Mouse (Mus musculus) myocyte (in vitro differentiated cells): ENCODE data around the gene Lpp. TPM values are rescaled to one million over a fixed set of nuclear protein-coding genes. Genes with fewer than 3 reads are reported as not detected.

Experiments used
- H3K27me3 ChIP-seq: one replicate; pipeline ENCODE4 v1.6.1; 2011; ENCODE audit not compliant: control insufficient read depth, insufficient read depth, insufficient read length
- H3K36me3 ChIP-seq: one replicate; pipeline ENCODE4 v1.6.1; 2011; ENCODE audit not compliant: control insufficient read depth, insufficient read depth
- H3K4me2 ChIP-seq: one replicate; pipeline ENCODE4 v1.6.1; 2011; ENCODE audit warnings: low read depth, control low read depth
- H3K4me3 ChIP-seq: one replicate; pipeline ENCODE4 v1.5.1; 2011; ENCODE audit warnings: mild to moderate bottlenecking, control low read depth, moderate library complexity
- H3K79me2 ChIP-seq: one replicate; pipeline ENCODE4 v1.6.1; 2011; ENCODE audit not compliant: control insufficient read depth, insufficient read depth
- H3ac ChIP-seq: one replicate; pipeline ENCODE4 v1.6.1; 2011; ENCODE audit not compliant: control insufficient read depth, insufficient read length
- CEBPB ChIP-seq: IDR thresholded peaks from 2 replicates; pipeline ENCODE4 v1.6.1; 2011; ENCODE audit warnings: mild to moderate bottlenecking, moderate library complexity; ENCODE audit not compliant: poor library complexity, insufficient read depth, severe bottlenecking
- E2F4 ChIP-seq: IDR thresholded peaks from one replicate; pipeline ENCODE4 v1.6.1; 2011; ENCODE audit warnings: mild to moderate bottlenecking, control low read depth, moderate library complexity; ENCODE audit not compliant: insufficient read depth
- MAX ChIP-seq: IDR thresholded peaks from one replicate; pipeline ENCODE4 v1.6.1; 2011; ENCODE audit warnings: low read depth, mild to moderate bottlenecking, control low read depth
- MYOD1 ChIP-seq, 3 experiments: IDR thresholded peaks; one replicate each; pipeline ENCODE4 v1.6.1; 2011; ENCODE audit warnings: control low read depth in 2 of 3, low read depth in 2 of 3, mild to moderate bottlenecking in 2 of 3, moderate library complexity in 1 of 3; ENCODE audit not compliant: insufficient read length in 2 of 3, control insufficient read depth in 1 of 3
- MYOG ChIP-seq, 3 experiments: IDR thresholded peaks; one replicate each; pipeline ENCODE4 v1.6.1; 2011; ENCODE audit warnings: control low read depth in 2 of 3, low read depth in 2 of 3, mild to moderate bottlenecking in 2 of 3; ENCODE audit not compliant: insufficient read length in 2 of 3, control insufficient read depth in 1 of 3, insufficient read depth in 1 of 3
- POLR2A ChIP-seq: IDR thresholded peaks from one replicate; pipeline ENCODE4 v1.6.1; 2011; ENCODE audit warnings: low read depth, mild to moderate bottlenecking, control low read depth, moderate library complexity; ENCODE audit not compliant: insufficient read length
- POLR2AphosphoS2 ChIP-seq: IDR thresholded peaks from one replicate; pipeline ENCODE4 v1.6.1; 2011; ENCODE audit warnings: low read depth, control low read depth; ENCODE audit not compliant: insufficient read length
- REST ChIP-seq: IDR thresholded peaks from one replicate; pipeline ENCODE4 v1.6.1; 2011; ENCODE audit warnings: mild to moderate bottlenecking, control low read depth, moderate library complexity; ENCODE audit not compliant: insufficient read depth, insufficient read length
- SRF ChIP-seq: IDR thresholded peaks from one replicate; pipeline ENCODE4 v1.6.1; 2011; ENCODE audit warnings: low read depth; ENCODE audit not compliant: control insufficient read depth, insufficient read length
- TCF12 ChIP-seq: IDR thresholded peaks from one replicate; pipeline ENCODE4 v1.6.1; 2011; ENCODE audit warnings: mild to moderate bottlenecking, control low read depth; ENCODE audit not compliant: poor library complexity, insufficient read depth, severe bottlenecking
- TCF3 ChIP-seq: IDR thresholded peaks from one replicate; pipeline ENCODE4 v1.6.1; 2011; ENCODE audit warnings: low read depth, control low read depth; ENCODE audit not compliant: insufficient read length
- USF1 ChIP-seq: IDR thresholded peaks from one replicate; pipeline ENCODE4 v1.6.1; 2011; ENCODE audit warnings: low read depth, mild to moderate bottlenecking, control low read depth, moderate library complexity
- polyA plus RNA-seq: library from polyadenylated mRNA; unstranded; fragments of >200 nt; fragmentation: generic; extraction: Trizol; gene quantifications from one replicate; pipeline ENCODE4 v1.2.1, GENCODE M21; 2012; ENCODE audit warnings: missing spikeins

Gene Lpp
- polyA plus RNA-seq, 1 experiment, result 4.8 TPM

DNA sequence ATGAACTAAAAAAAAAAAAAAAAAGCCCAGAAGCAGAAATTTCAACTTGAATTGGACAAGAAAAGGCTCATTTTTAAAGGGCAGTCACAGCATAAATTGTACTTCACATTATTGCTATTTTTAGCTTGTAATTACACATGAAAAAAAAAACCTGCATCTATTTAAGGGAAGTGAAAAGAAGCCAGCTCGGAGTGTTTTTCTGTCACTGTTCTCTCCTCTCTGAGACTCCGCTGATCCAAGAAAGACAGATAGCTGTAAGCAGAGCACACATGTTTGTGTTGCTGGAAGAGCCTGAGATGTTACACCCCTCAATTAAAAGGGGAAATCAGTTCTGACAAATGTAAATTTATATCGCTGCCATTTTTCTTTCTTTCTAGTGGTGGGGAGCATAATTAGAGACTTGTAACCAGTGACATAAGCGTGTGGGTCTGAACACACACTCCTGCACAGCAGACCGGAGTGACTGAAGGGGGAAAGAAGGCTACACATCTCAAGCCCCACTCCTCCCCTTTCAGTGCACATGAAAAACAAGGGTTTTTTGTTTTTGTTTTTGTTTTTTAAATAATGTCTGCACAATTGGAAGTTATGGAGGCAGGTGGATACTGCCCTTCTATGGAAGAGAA lies 579.8 kb downstream of the Lpp start:
- Histone ChIP-seq H3K4me2 (no peak overlapping the region), H3ac (no peak overlapping the region)

DNA sequence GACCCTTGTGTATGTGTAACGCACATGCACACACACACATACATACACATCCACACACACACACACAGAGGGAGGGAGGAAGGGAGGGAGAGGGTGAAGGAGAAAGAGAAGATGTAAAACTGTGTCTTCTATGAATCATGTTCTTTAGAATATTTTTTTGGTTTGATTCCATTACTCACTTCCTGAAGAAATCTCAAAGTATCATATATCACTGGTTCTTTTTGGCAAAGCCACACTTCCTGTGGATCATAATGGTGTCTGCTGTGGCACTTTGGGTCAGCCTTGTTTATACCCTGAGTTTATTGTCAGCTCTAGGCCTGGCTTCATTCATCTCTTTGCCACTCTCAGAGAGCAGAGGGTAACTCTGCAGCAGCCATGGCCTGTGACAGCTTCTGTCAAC lies 584.5 kb downstream of the Lpp start:
- H3K36me3 ChIP-seq, result no peaks in the 10 kb centered on the region
- no peaks in the 10 kb centered on the region for H3K27me3 ChIP-seq
- no peak overlapping the region for H3K4me3 ChIP-seq
- TF ChIP-seq TCF12, result no peak
- no peak for TF ChIP-seq TCF3
- TF ChIP-seq SRF, result no peak
- no peak for TF ChIP-seq POLR2AphosphoS2
- TF ChIP-seq USF1, result no peak
- no peak for TF ChIP-seq E2F4
- no peak overlapping the region for H3K4me2 ChIP-seq
- no peak overlapping the region for H3ac ChIP-seq
- no peaks in the 10 kb centered on the region for H3K79me2 ChIP-seq

More for the DNA sequence above, 579.8 kb downstream of the Lpp start:
- no peak for TF ChIP-seq MYOD1 (IDR thresholded peaks at IDR 0.05; ENCODE audit: control insufficient read depth in 1 of 3, insufficient read length in 2 of 3, low read depth in 2 of 3)
- no peak for TF ChIP-seq REST
- TF ChIP-seq POLR2A, result no peak
- no peak for TF ChIP-seq POLR2AphosphoS2
- no peak for TF ChIP-seq MYOG (IDR thresholded peaks at IDR 0.05; ENCODE audit: control insufficient read depth in 1 of 3, insufficient read depth in 1 of 3, insufficient read length in 2 of 3, low read depth in 2 of 3)
- TF ChIP-seq CEBPB, result no peak
- no peak for TF ChIP-seq USF1
- no peak for TF ChIP-seq MAX
- no peak for TF ChIP-seq E2F4
- TF ChIP-seq TCF3, result no peak
- TF ChIP-seq TCF12, result no peak
- H3K27me3 ChIP-seq, result no peaks in the 10 kb centered on the region
- peaks cover 3% of the 10 kb centered on the region for H3K36me3 ChIP-seq
- no peaks in the 10 kb centered on the region for H3K79me2 ChIP-seq
- no peak overlapping the region for H3K4me3 ChIP-seq

- no peaks in the 10 kb centered on the region for H3K79me2 ChIP-seq
- TF ChIP-seq SRF, result no peak
- no peak for TF ChIP-seq MAX
- no peak for TF ChIP-seq TCF3
- no peak for TF ChIP-seq MYOD1 (IDR thresholded peaks at IDR 0.05; ENCODE audit: control insufficient read depth in 1 of 3, insufficient read length in 2 of 3, low read depth in 2 of 3)
- H3ac ChIP-seq, result no peak overlapping the region
- no peak overlapping the region for H3K4me3 ChIP-seq
- H3K27me3 ChIP-seq, result no peaks in the 10 kb centered on the region
- no peaks in the 10 kb centered on the region for H3K36me3 ChIP-seq
- no peak overlapping the region for H3K4me2 ChIP-seq
Measured at GRCm38 (mm10) chr16:24978226-24978625, 584.9 kb downstream of the Lpp start.

- TF ChIP-seq TCF3, result no peak
- no peak for TF ChIP-seq MYOD1 (IDR thresholded peaks at IDR 0.05; ENCODE audit: control insufficient read depth in 1 of 3, insufficient read length in 2 of 3, low read depth in 2 of 3)
- TF ChIP-seq E2F4, result no peak
- TF ChIP-seq TCF12, result no peak
- no peak for TF ChIP-seq REST
- no peak for TF ChIP-seq CEBPB
- no peak for TF ChIP-seq MYOG (IDR thresholded peaks at IDR 0.05; ENCODE audit: control insufficient read depth in 1 of 3, insufficient read depth in 1 of 3, insufficient read length in 2 of 3, low read depth in 2 of 3)
- no peak for TF ChIP-seq MAX
- TF ChIP-seq SRF, result no peak
- no peak for TF ChIP-seq POLR2AphosphoS2
- TF ChIP-seq POLR2A, result no peak
- TF ChIP-seq USF1, result no peak
- no peak overlapping the region for H3K4me3 ChIP-seq
Measured at GRCm38 (mm10) chr16:24979391-24979790, 586.1 kb downstream of the Lpp start.

GRCm38 (mm10) chr16:24982828-24983227 lies 589.5 kb downstream of the Lpp start:
- H3ac ChIP-seq, result no peak overlapping the region
- H3K79me2 ChIP-seq, result no peaks in the 10 kb centered on the region
- TF ChIP-seq REST (no peak), SRF (no peak), USF1 (no peak), MAX (no peak), POLR2A (no peak), TCF12 (no peak), TCF3 (no peak), CEBPB (no peak), MYOG (IDR thresholded peaks at IDR 0.05; ENCODE audit: control insufficient read depth in 1 of 3, insufficient read depth in 1 of 3, insufficient read length in 2 of 3, low read depth in 2 of 3) (no peak)
- H3K4me3 ChIP-seq, result no peak overlapping the region
- H3K27me3 ChIP-seq, result no peaks in the 10 kb centered on the region
- H3K4me2 ChIP-seq, result no peak overlapping the region
- H3K36me3 ChIP-seq, result no peaks in the 10 kb centered on the region

More at GRCm38 (mm10) chr16:24979391-24979790, 586.1 kb downstream of the Lpp start:
- Histone ChIP-seq H3ac (no peak overlapping the region), H3K4me2 (no peak overlapping the region), H3K36me3 (no peaks in the 10 kb centered on the region), H3K79me2 (no peaks in the 10 kb centered on the region), H3K27me3 (no peaks in the 10 kb centered on the region)
